Mouse (Mus musculus) midbrain, embryonic 16.5 days (tissue): ENCODE data around the gene Adk. TPM values are rescaled to one million over a fixed set of nuclear protein-coding genes. Genes with fewer than 3 reads are reported as not detected.
A peak's percentile ranks its signal among the peaks of the same experiment; 100 is the strongest.

ENCODE experiments used
- ATAC-seq: fragments of 200-750 bp; cut with Nextera tagmentation; 2 replicates; pipeline ENCODE4 v1.8.0; 2017; ENCODE audit warnings: moderate TSS enrichment
- H3K27ac ChIP-seq: fragments of 300-500 bp; sonication (generic); 2 replicates; pipeline ENCODE4 v1.5.1; 2014; ENCODE audit warnings: mild to moderate bottlenecking, low read length, mixed read lengths
- H3K27me3 ChIP-seq: fragments of 300-500 bp; sonication (generic); 2 replicates; pipeline ENCODE4 v1.6.1; 2014; ENCODE audit warnings: low read depth, low read length, mixed read lengths; ENCODE audit not compliant: control insufficient read depth, insufficient read depth
- H3K36me3 ChIP-seq: fragments of 300-500 bp; sonication (generic); 2 replicates; pipeline ENCODE4 v1.6.1; 2014; ENCODE audit warnings: mild to moderate bottlenecking, low read length, moderate library complexity, mixed read lengths; ENCODE audit not compliant: control insufficient read depth, insufficient read depth
- H3K4me1 ChIP-seq: fragments of 300-500 bp; sonication (generic); 2 replicates; pipeline ENCODE4 v1.6.1; 2014; ENCODE audit warnings: mild to moderate bottlenecking, low read length, mixed read lengths; ENCODE audit not compliant: control insufficient read depth, insufficient read depth
- H3K4me2 ChIP-seq: fragments of 300-500 bp; sonication (generic); 2 replicates; pipeline ENCODE4 v1.6.1; 2014; ENCODE audit warnings: mild to moderate bottlenecking, low read length, mixed read lengths
- H3K4me3 ChIP-seq: fragments of 300-500 bp; sonication (generic); 2 replicates; pipeline ENCODE4 v1.5.1; 2014; ENCODE audit warnings: low read depth, mild to moderate bottlenecking, low read length, moderate library complexity, mixed read lengths
- H3K9ac ChIP-seq: fragments of 300-500 bp; sonication (generic); 2 replicates; pipeline ENCODE4 v1.6.1; 2014; ENCODE audit warnings: low read depth, low read length, mixed read lengths
- H3K9me3 ChIP-seq: fragments of 300-500 bp; sonication (generic); replicated peaks from 2 replicates; pipeline ENCODE4 v1.6.1; 2014; ENCODE audit warnings: mild to moderate bottlenecking, low read length, mixed read lengths; ENCODE audit not compliant: control insufficient read depth, poor library complexity, severe bottlenecking
- WGBS: fragments of 180-500 bp; shearing (Covaris S2); extraction: QIAGEN DNeasy Blood & Tissue Kit; methylation state at CpG from one replicate; pipeline ENCODE4 v1.1.7; 2014; 5-methylcytosine and 5-hydroxymethylcytosine counted together
- polyA plus RNA-seq: library from polyadenylated mRNA; unstranded; fragments of >200 nt; fragmentation: Nextera tagmentation; extraction: Ambion mirVana; gene quantifications from 2 replicates; pipeline ENCODE4 v1.2.1, GENCODE M21; 2015

Gene Adk
- polyA plus RNA-seq, 1 experiment from 2014 or later, result 40.4 TPM

DNA sequence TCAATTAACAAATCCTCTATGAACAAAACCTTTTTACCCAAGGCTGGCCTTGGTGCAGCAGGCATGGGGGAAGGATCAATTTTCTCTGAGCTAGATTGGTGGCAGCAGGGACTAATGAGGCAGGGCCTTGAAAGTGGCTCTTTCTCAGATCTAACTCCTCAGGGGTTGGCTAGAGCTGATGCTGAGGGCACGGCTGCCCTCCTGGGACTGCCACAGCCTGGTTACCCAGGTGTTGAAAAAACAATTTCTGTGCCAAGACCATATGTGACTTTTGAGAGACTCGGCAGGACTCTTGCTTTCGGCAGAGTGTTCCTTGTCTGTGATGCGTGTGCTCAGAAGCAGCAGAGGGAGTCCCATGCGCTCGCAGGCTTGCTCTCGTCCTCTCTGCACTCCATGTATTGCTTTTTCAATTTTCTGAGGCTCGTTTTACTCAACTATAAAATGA lies 349.8 kb downstream of the Adk start:
- Histone ChIP-seq H3K9ac (no peak overlapping the region), H3K4me3 (no peak overlapping the region), H3K27me3 (no peaks in the 10 kb centered on the region), H3K4me2 (no peak overlapping the region; the same call in 1 of the 2 replicates), H3K9me3 (no peaks in the 10 kb centered on the region), H3K4me1 (peaks cover 8% of the 10 kb centered on the region), H3K27ac (peak overlapping the region; percentile 50), H3K36me3 (no peaks in the 10 kb centered on the region)
- ATAC-seq, result peak; percentile 56
- 25% methylated on average over 8 of the region's 8 CpGs for WGBS

DNA sequence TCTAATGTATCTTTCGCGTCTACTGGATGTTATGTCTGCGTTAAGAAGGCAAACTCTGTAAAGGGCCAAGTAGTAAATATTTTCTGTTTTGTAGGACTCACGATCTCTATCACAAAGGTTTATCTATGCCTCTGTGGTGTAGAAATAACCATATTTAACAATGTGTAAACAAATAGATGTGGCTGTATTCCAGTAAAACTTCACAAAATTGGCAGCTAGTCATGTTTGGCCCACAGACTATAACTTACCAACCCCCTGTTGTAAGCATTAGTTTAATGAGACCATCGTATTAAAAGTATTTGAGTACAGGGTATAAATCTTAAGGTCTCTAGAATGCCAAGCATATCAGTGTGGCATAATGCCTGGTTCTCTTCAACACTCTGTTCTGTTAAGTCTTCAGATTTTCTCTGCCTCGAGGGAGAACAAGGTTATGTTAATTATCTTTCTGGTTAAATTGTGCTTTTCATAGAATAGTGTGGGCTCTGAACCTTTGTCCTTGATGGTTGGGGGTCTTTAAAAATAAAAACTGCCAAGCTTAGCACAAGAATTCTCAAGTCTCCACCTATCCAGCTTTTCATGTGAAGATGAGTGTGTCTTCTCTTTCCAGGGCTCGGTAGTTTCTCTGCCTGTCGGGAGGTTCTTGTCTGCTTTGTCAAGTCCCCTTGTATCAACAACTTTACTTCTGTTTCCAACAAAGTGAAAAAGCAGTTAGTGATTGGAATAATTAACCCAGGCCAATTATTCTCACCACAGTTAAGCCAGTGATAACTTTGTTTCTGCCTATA lies 350.4 kb downstream of the Adk start:
- WGBS, result 48% methylated on average over 8 of the region's 8 CpGs
- Histone ChIP-seq H3K27me3 (no peaks in the 10 kb centered on the region), H3K27ac (peak overlapping the region; percentile 50), H3K4me2 (no peak overlapping the region), H3K9me3 (no peaks in the 10 kb centered on the region), H3K4me3 (no peak overlapping the region), H3K4me1 (peaks cover 8% of the 10 kb centered on the region), H3K9ac (no peak overlapping the region), H3K36me3 (no peaks in the 10 kb centered on the region)
- no peak for ATAC-seq

GRCm38 (mm10) chr14:21406946-21407345 lies 354.6 kb downstream of the Adk start:
- Histone ChIP-seq H3K4me3 (no peak overlapping the region), H3K9me3 (no peaks in the 10 kb centered on the region), H3K4me2 (no peak overlapping the region), H3K36me3 (no peaks in the 10 kb centered on the region), H3K27me3 (no peaks in the 10 kb centered on the region), H3K27ac (no peak overlapping the region), H3K9ac (no peak overlapping the region), H3K4me1 (peaks cover 10% of the 10 kb centered on the region)
- 77% methylated on average over 5 of the region's 5 CpGs for WGBS
- ATAC-seq, result no peak

DNA sequence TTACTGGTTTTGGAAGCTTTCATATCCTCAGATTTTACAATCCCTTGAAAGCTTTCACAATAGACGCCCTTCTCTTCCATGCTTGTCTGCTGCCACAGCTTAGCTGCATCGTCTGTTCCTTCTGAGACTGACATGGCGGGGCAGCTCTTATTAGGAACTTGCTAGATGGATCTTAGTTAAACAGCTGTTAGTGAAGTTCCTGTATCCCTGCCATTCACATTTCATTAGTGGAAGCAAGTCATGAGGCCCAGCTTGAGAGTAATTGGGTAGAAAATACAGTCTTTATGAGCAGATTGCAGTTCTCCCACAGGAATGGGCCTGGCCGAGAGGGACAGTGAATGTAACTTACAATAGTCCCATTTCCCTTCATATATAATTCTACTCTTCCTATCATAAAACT lies 356.5 kb downstream of the Adk start:
- Histone ChIP-seq H3K9ac (no peak overlapping the region), H3K4me3 (no peak overlapping the region), H3K9me3 (no peaks in the 10 kb centered on the region), H3K27me3 (no peaks in the 10 kb centered on the region), H3K4me2 (no peak overlapping the region), H3K4me1 (0 out of 2 replicates have a peak, but pooled peaks cover 2% of the 10 kb centered on the region), H3K36me3 (no peaks in the 10 kb centered on the region), H3K27ac (no peak overlapping the region)
- no peak for ATAC-seq
- 59% methylated on average over 4 of the region's 4 CpGs for whole genome bisulfite sequencing

GRCm38 (mm10) chr14:21410769-21411477 lies 358.5 kb downstream of the Adk start:
- H3K27me3 ChIP-seq, result no peaks in the 10 kb centered on the region
- WGBS, result 23% methylated on average over 7 of the region's 7 CpGs
- no peak overlapping the region for H3K4me3 ChIP-seq
- H3K9me3 ChIP-seq, result no peaks in the 10 kb centered on the region
- no peak for ATAC-seq
- H3K27ac ChIP-seq, result no peak overlapping the region
- 0 out of 2 replicates have a peak, but pooled peaks cover 2% of the 10 kb centered on the region for H3K4me1 ChIP-seq
- H3K9ac ChIP-seq, result no peak overlapping the region
- no peaks in the 10 kb centered on the region for H3K36me3 ChIP-seq
- no peak overlapping the region for H3K4me2 ChIP-seq

DNA sequence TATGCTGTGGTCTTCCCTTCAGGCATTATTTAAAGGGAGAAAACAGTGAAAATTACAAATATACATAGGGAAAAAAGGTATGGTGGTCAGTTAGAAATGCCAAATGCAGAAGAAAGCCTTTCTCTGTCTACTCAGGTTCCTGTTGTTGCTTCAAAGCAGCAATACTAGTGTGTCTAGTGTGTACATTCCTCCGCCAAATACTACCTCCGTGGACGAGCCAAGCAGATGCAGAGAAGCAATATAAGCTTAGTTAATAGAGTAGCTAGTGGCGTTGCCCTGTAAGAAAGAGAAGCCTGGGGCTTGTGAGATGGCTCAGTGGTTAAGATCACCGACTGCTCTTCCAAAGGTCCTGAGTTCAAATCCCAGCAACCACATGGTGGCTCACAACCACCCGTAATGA lies 359.1 kb downstream of the Adk start:
- Histone ChIP-seq H3K4me2 (no peak overlapping the region), H3K27ac (no peak overlapping the region), H3K27me3 (no peaks in the 10 kb centered on the region), H3K4me3 (no peak overlapping the region), H3K9ac (no peak overlapping the region), H3K4me1 (0 out of 2 replicates have a peak, but pooled peaks cover 2% of the 10 kb centered on the region), H3K36me3 (no peaks in the 10 kb centered on the region), H3K9me3 (no peaks in the 10 kb centered on the region)
- 71% methylated on average over 6 of the region's 6 CpGs for WGBS
- ATAC-seq, result no peak

DNA sequence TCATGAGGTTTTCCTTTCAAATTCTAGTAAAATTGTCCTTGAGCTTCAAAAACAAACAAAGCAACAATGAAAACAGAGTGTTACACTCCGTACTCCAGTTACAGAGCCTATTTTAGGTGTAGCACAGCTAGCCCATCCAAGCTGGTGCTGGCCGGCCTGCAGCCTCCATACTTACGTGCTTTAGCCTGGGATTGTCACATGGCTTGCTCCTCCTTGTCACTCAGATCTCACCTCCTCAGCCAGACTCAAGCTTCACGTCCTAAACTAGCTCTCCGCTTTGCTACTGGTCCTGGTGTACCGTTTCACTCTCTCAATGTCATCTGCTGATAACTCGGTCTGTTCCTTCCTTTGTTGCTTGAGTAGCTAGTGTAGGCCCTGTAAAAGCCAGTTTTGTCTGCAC lies 366.0 kb downstream of the Adk start:
- no peaks in the 10 kb centered on the region for H3K27me3 ChIP-seq
- no peak for ATAC-seq
- no peak overlapping the region for H3K27ac ChIP-seq
- H3K9me3 ChIP-seq, result no peaks in the 10 kb centered on the region
- no peak overlapping the region for H3K4me2 ChIP-seq
- WGBS, result 85% methylated on average over 7 of the region's 7 CpGs
- H3K4me1 ChIP-seq, result no peaks in the 10 kb centered on the region
- H3K36me3 ChIP-seq, result no peaks in the 10 kb centered on the region
- H3K9ac ChIP-seq, result no peak overlapping the region
- no peak overlapping the region for H3K4me3 ChIP-seq

DNA sequence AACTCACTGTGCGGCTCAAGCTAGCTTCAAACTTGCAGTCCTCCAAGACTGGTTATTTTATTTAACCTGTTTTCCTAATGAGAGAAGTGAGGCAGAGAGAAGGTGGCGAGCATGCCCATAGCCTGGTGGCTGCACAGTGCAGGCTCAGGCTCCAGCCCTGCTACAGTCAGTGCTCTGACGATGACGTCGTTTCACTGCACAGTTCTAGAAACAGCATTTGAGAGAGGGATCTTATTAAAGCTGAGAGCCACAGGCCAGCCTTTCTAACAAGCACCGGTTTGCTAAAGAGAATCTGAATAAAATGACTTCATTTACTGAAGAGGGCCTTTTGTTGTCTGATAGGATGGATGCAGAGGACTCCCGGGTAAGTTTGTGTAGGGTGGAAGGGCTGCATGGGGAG lies 375.0 kb downstream of the Adk start:
- WGBS, result 44% methylated on average over 7 of the region's 7 CpGs
- H3K27me3 ChIP-seq, result no peaks in the 10 kb centered on the region

DNA sequence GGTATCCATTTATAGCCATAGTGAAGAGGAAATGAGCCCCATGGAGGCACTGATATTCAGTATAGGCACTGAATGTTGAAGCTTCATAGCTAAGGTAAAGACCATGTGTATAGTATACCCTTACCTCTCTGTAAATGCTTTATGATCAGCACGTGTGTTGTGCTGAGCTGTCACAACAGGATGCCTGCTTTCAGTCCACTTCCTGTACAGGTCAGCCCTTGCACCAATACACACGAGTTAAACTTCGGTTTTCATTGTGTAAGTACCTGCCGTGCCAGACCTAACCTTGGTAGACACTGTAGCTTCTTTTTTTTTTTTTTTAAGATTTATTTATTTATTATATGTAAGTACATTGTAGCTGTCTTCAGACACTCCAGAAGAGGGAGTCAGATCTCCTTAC lies 381.0 kb downstream of the Adk start:
- Histone ChIP-seq H3K27me3 (no peaks in the 10 kb centered on the region), H3K36me3 (no peaks in the 10 kb centered on the region), H3K4me2 (no peak overlapping the region), H3K4me3 (no peak overlapping the region), H3K9ac (no peak overlapping the region), H3K4me1 (peaks cover 6% of the 10 kb centered on the region), H3K9me3 (no peaks in the 10 kb centered on the region), H3K27ac (no peak overlapping the region)
- WGBS, result 90% methylated on average over 4 of the region's 4 CpGs
- no peak for ATAC-seq

More for the DNA sequence above, 375.0 kb downstream of the Adk start:
- Histone ChIP-seq H3K4me2 (no peak overlapping the region), H3K27ac (peak overlapping the region; percentile 49), H3K4me1 (peaks cover 12% of the 10 kb centered on the region), H3K36me3 (no peaks in the 10 kb centered on the region), H3K9me3 (no peaks in the 10 kb centered on the region), H3K4me3 (no peak overlapping the region), H3K9ac (no peak overlapping the region)
- peak; percentile 82 for ATAC-seq
